Mouse (Mus musculus) pancreas, adult 10 weeks (tissue): Measurements from ENCODE around the gene Nxpe4. TPM values are rescaled to one million over a fixed set of nuclear protein-coding genes. Genes with fewer than 3 reads are reported as not detected.

Source experiments
- polyA plus RNA-seq: library from polyadenylated mRNA; stranded (reverse); fragments of 350-450 nt; fragmentation: Illumina TruSeq; extraction: RNeasy Lipid Tissue Mini Kit (QIAGEN cat#74804); gene quantifications from one replicate; pipeline ENCODE4 v1.2.3, GENCODE M21; 2015; ENCODE audit warnings: low read depth, low replicate concordance; ENCODE audit not compliant: insufficient read depth

Nxpe4 gene
- polyA plus RNA-seq = 3.3 TPM

GRCm38 (mm10) chr9:48161505-48162192, at the start of gene Nxpe4:
TSS of gene Nxpe4 (plus strand) at chr9:48162023.

GRCm38 (mm10) chr9:48353148-48353698, 191.4 kb downstream of the Nxpe4 start, which contains the start of gene Nxpe2:
TSS of gene Nxpe2 (minus strand) at chr9:48353454.

Other genes starting within 250 kb of the Nxpe4 start
- gene Nxpe2, start 191.4 kb downstream of the Nxpe4 start, polyA plus RNA-seq = 1.1 TPM